Mouse (Mus musculus) adrenal gland (tissue): ENCODE results near the gene Tbc1d16.

ENCODE experiments used
- intact Hi-C: fragments of 180-260 bp; cut with DNase I; formaldehyde crosslinking; loops from one replicate; pipeline ENCODE4 v1.15.1; 2025

The Tbc1d16 gene

GRCm38 (mm10) chr11:119209371-119210025, 18.8 kb downstream of the Tbc1d16 start:
- intact Hi-C loops, result loop anchor here (5.0 kb wide), 1 partner anchor 33 kb away; no protein-coding TSS in a partner anchor

GRCm38 (mm10) chr11:119208870-119209370, 19.4 kb downstream of the Tbc1d16 start:
- intact Hi-C loops, result loop anchor here (5.0 kb wide), 1 partner anchor 33 kb away; no protein-coding TSS in a partner anchor

GRCm38 (mm10) chr11:119207986-119208385, 20.3 kb downstream of the Tbc1d16 start:
- intact Hi-C loops, result loop anchor here (5.0 kb wide), 1 partner anchor 34 kb away; no protein-coding TSS in a partner anchor

GRCm38 (mm10) chr11:119206562-119206961, 21.7 kb downstream of the Tbc1d16 start:
- intact Hi-C loops, result loop anchor here (5.0 kb wide), 1 partner anchor 36 kb away; no protein-coding TSS in a partner anchor

- intact Hi-C loops, result loop anchor here (5.0 kb wide), 1 partner anchor 37 kb away; no protein-coding TSS in a partner anchor
Measured at GRCm38 (mm10) chr11:119205738-119206137, 22.6 kb downstream of the Tbc1d16 start.

- intact Hi-C loops, result no loop called here
Measured at GRCm38 (mm10) chr11:119203423-119203822, 24.9 kb downstream of the Tbc1d16 start.

- intact Hi-C loops, result no loop called here
Measured at GRCm38 (mm10) chr11:119199233-119199601, 29.1 kb downstream of the Tbc1d16 start.

- intact Hi-C loops, result no loop called here
Measured at GRCm38 (mm10) chr11:119198564-119199232, 29.6 kb downstream of the Tbc1d16 start.

GRCm38 (mm10) chr11:119197618-119198563, 30.4 kb downstream of the Tbc1d16 start:
- intact Hi-C loops, result no loop called here

GRCm38 (mm10) chr11:119192605-119193004, 35.7 kb downstream of the Tbc1d16 start:
- intact Hi-C loops, result no loop called here

- intact Hi-C loops, result no loop called here
Measured at GRCm38 (mm10) chr11:119192176-119192575, 36.1 kb downstream of the Tbc1d16 start.

GRCm38 (mm10) chr11:119191606-119192081, 36.7 kb downstream of the Tbc1d16 start:
- intact Hi-C loops, result loop anchor here (2.0 kb wide), 2 partner anchors 147 to 157 kb away; no protein-coding TSS in a partner anchor

- intact Hi-C loops, result loop anchor here (2.0 kb wide), 2 partner anchors 146 to 156 kb away; no protein-coding TSS in a partner anchor
Measured at GRCm38 (mm10) chr11:119190498-119190897, 37.8 kb downstream of the Tbc1d16 start.

- intact Hi-C loops, result loop anchor here (5.0 kb wide), 2 partner anchors 47 to 62 kb away; no protein-coding TSS in a partner anchor
Measured at GRCm38 (mm10) chr11:119189319-119189718, 39.0 kb downstream of the Tbc1d16 start.

- intact Hi-C loops, result loop anchor here (5.0 kb wide), 2 partner anchors 46 to 61 kb away; no protein-coding TSS in a partner anchor
Measured at GRCm38 (mm10) chr11:119188389-119188788, 39.9 kb downstream of the Tbc1d16 start.

GRCm38 (mm10) chr11:119187800-119188197, 40.5 kb downstream of the Tbc1d16 start:
- intact Hi-C loops, result loop anchor here (2.0 to 5.0 kb wide), 3 partner anchors 45 to 101 kb away; partner anchors contain the start of gene Cbx4

- intact Hi-C loops, result loop anchor here (2.0 to 5.0 kb wide), 3 partner anchors 45 to 100 kb away; partner anchors contain the start of gene Cbx4
Measured at GRCm38 (mm10) chr11:119186989-119187799, 41.1 kb downstream of the Tbc1d16 start.

- intact Hi-C loops, result loop anchor here (2.0 to 5.0 kb wide), 3 partner anchors 44 to 100 kb away; partner anchors contain the start of gene Cbx4
Measured at GRCm38 (mm10) chr11:119186381-119186780, 41.9 kb downstream of the Tbc1d16 start.

GRCm38 (mm10) chr11:119183684-119184310, 44.5 kb downstream of the Tbc1d16 start:
- intact Hi-C loops, result no loop called here
